Mouse (Mus musculus) intestine, postnatal 0 days (tissue): Measurements from ENCODE around the gene Gm49342. TPM values are rescaled to one million over a fixed set of nuclear protein-coding genes. Genes with fewer than 3 reads are reported as not detected.
"Not testable (repeated sequence)": the region's sequence is repeated elsewhere in the genome, so short reads cannot be mapped to it uniquely, and the experiment has no call there.

Experiments used
- ATAC-seq: fragments of 200-750 bp; cut with Nextera tagmentation; 2 replicates; pipeline ENCODE4 v1.8.0; 2017; ENCODE audit warnings: mild to moderate bottlenecking, moderate TSS enrichment, moderate library complexity
- H3K27ac ChIP-seq: fragments of 300-500 bp; sonication (generic); 2 replicates; pipeline ENCODE4 v1.5.1; 2014; ENCODE audit warnings: mild to moderate bottlenecking, low read depth, low read length, moderate library complexity
- H3K27me3 ChIP-seq: fragments of 300-500 bp; sonication (generic); replicated peaks from 2 replicates; pipeline ENCODE4 v1.6.1; 2014; ENCODE audit warnings: low read length, mixed read lengths; ENCODE audit not compliant: control insufficient read depth, insufficient read depth
- H3K36me3 ChIP-seq: fragments of 300-500 bp; sonication (generic); 2 replicates; pipeline ENCODE4 v1.6.1; 2014; ENCODE audit warnings: mild to moderate bottlenecking, moderate library complexity; ENCODE audit not compliant: control insufficient read depth, insufficient read depth
- H3K4me1 ChIP-seq: fragments of 300-500 bp; sonication (generic); replicated peaks from 2 replicates; pipeline ENCODE4 v1.6.1; 2014; ENCODE audit warnings: antibody characterized with exemption, low read length, mixed read lengths; ENCODE audit not compliant: control insufficient read depth, insufficient read depth
- H3K4me2 ChIP-seq: fragments of 300-500 bp; sonication (generic); replicated peaks from 2 replicates; pipeline ENCODE4 v1.6.1; 2014; ENCODE audit warnings: low read depth, mild to moderate bottlenecking, moderate library complexity
- H3K4me3 ChIP-seq: fragments of 300-500 bp; sonication (generic); 2 replicates; pipeline ENCODE4 v1.5.1; 2014; ENCODE audit warnings: low read depth, low read length
- H3K9ac ChIP-seq: fragments of 300-500 bp; sonication (generic); 2 replicates; pipeline ENCODE4 v1.6.1; 2014; ENCODE audit warnings: mild to moderate bottlenecking, low read depth, low read length
- H3K9me3 ChIP-seq: fragments of 300-500 bp; sonication (generic); 2 replicates; pipeline ENCODE4 v1.6.1; 2016; ENCODE audit warnings: mixed run types; ENCODE audit not compliant: control insufficient read depth
- CTCF ChIP-seq: sonication (generic); IDR thresholded peaks from 2 replicates; pipeline ENCODE4 v1.5.1; 2016; ENCODE audit warnings: low read depth, mild to moderate bottlenecking, control low read depth, antibody characterized with exemption, moderate library complexity
- WGBS: fragments of 180-500 bp; shearing (Covaris S2); extraction: QIAGEN DNeasy Blood & Tissue Kit; methylation state at CpG from one replicate; pipeline ENCODE4 v1.1.7; 2014; 5-methylcytosine and 5-hydroxymethylcytosine counted together
- polyA plus RNA-seq: library from polyadenylated mRNA; unstranded; fragments of >200 nt; fragmentation: Nextera tagmentation; extraction: Ambion mirVana; gene quantifications from 2 replicates; pipeline ENCODE4 v1.2.1, GENCODE M21; 2015

The Gm49342 gene
- polyA plus RNA-seq, 1 experiment from 2014 or later: not detected

DNA sequence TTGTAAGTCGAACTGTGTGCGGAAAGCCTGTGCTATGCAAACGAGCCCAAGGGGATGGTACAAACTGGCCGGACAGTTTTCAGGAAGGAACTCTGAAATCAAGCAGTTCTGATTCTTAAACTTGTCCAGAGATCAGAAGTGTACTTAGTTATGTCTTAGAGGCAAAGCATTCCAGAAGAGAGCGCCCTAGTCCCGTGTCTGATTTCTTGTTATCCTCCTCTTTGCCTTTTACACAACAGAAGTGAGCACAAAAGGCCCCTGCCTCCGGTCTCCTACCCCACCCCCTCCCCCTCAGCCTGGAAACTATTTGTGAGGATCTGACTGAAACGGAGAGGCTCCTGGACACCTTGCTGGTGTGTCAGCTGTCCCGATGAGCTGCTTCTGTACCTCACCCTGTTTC lies 32.4 kb downstream of the Gm49342 start:
- no peaks in the 10 kb centered on the region for H3K4me1 ChIP-seq
- no peak overlapping the region for H3K9ac ChIP-seq
- no peak overlapping the region for H3K4me2 ChIP-seq
- no peak overlapping the region for H3K27ac ChIP-seq
- H3K4me3 ChIP-seq: no peak overlapping the region
- H3K9me3 ChIP-seq: no peaks in the 10 kb centered on the region
- no peaks in the 10 kb centered on the region for H3K36me3 ChIP-seq
- ATAC-seq: no peak
- TF ChIP-seq CTCF: peak; percentile 61
- WGBS: 29% methylated on average over 9 of the region's 9 CpGs
- H3K27me3 ChIP-seq: no peaks in the 10 kb centered on the region

- H3K4me2 ChIP-seq, H3K9me3 ChIP-seq, H3K4me3 ChIP-seq, H3K36me3 ChIP-seq, H3K4me1 ChIP-seq, H3K27ac ChIP-seq, ATAC-seq, H3K9ac ChIP-seq, H3K27me3 ChIP-seq: not testable (repeated sequence)
- WGBS: 88% methylated on average over 6 of the region's 6 CpGs
These were observed 34.1 kb downstream of the Gm49342 start for GRCm38 (mm10) chr14:50978451-50978850.

DNA sequence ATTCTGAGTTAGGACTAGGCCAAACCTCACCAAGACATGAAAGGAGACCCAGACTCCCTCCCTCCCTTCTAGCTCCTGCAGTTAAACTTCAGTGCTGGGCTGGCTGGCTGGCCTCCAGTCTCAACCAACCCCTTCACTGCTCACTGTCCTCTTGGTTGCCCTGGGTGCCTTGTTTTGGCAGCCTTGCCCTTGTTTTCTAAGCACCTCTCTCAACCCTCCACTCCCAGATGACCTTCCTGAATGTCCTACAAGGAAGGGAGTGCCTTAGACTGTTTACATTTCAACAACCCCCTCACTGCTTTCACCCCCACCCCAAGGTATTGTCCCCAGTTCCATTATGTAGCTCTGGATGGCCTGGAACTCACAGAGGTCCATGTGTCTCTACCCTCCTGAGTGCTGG lies 35.3 kb downstream of the Gm49342 start:
- Histone ChIP-seq H3K4me1 (no peaks in the 10 kb centered on the region), H3K9me3 (no peaks in the 10 kb centered on the region), H3K4me2 (no peak overlapping the region), H3K4me3 (no peak overlapping the region), H3K9ac (no peak overlapping the region), H3K27me3 (no peaks in the 10 kb centered on the region), H3K36me3 (no peaks in the 10 kb centered on the region), H3K27ac (no peak overlapping the region)
- TF ChIP-seq CTCF: no peak
- ATAC-seq: no peak

DNA sequence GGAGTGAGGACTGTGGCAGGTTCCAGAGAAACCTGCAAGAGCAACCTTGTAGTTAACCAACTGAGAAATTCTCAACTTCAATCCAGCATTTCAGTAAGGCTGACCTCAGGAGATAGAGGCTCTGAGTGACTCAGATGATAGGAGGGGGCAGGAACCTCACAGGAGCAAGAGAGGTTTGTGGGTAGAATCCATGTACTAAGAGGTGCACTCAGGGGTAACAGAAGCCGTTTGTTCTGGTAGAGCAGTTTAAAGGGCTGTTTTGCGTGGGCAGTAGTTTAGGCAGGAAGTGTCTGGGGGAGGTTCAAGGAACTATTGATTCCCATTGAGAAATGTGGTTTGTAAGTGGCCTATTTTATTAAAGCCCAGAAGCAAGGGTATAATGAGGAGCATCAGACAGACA lies 36.9 kb downstream of the Gm49342 start:
- H3K4me3 ChIP-seq: no peak overlapping the region
- H3K36me3 ChIP-seq: no peaks in the 10 kb centered on the region
- ATAC-seq: no peak
- no peak overlapping the region for H3K27ac ChIP-seq
- no peak overlapping the region for H3K9ac ChIP-seq
- H3K9me3 ChIP-seq: no peaks in the 10 kb centered on the region
- H3K4me1 ChIP-seq: no peaks in the 10 kb centered on the region
- 46% methylated on average over 2 of the region's 2 CpGs for WGBS
- no peak for TF ChIP-seq CTCF
- no peaks in the 10 kb centered on the region for H3K27me3 ChIP-seq
- H3K4me2 ChIP-seq: no peak overlapping the region

DNA sequence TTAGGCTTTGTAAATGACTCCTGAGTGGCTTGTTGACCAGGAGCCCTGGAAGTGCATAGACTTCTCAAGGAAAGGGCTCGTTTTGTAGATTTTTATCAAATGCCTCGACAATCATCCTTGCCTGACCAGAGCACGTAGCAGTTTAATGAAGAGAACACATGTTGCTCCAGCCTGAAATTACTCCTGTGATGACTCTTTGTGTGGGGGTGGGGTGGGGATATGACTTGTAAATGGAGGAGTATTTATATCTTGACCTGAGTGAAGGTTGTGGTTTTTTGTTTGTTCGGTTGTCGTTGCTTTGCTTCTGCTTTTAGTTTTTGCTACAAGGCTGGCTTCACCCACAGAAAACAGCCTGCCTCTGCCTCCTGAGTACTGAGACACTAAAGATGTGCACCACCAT lies 37.5 kb downstream of the Gm49342 start:
- no peaks in the 10 kb centered on the region for H3K9me3 ChIP-seq
- no peak overlapping the region for H3K4me3 ChIP-seq
- 60% methylated on average over 5 of the region's 5 CpGs for WGBS
- H3K36me3 ChIP-seq: no peaks in the 10 kb centered on the region
- TF ChIP-seq CTCF: no peak
- H3K9ac ChIP-seq: no peak overlapping the region
- no peak overlapping the region for H3K4me2 ChIP-seq
- H3K27ac ChIP-seq: no peak overlapping the region
- no peak for ATAC-seq
- no peaks in the 10 kb centered on the region for H3K4me1 ChIP-seq
- no peaks in the 10 kb centered on the region for H3K27me3 ChIP-seq

GRCm38 (mm10) chr14:50987668-50988067 lies 43.4 kb downstream of the Gm49342 start:
- 67% methylated on average over 2 of the region's 2 CpGs for WGBS
- no peaks in the 10 kb centered on the region for H3K9me3 ChIP-seq
- H3K9ac ChIP-seq: no peak overlapping the region
- TF ChIP-seq CTCF: no peak
- H3K36me3 ChIP-seq: no peaks in the 10 kb centered on the region
- no peak overlapping the region for H3K4me3 ChIP-seq
- ATAC-seq: no peak
- no peaks in the 10 kb centered on the region for H3K4me1 ChIP-seq
- no peak overlapping the region for H3K27ac ChIP-seq
- H3K27me3 ChIP-seq: no peaks in the 10 kb centered on the region
- H3K4me2 ChIP-seq: no peak overlapping the region

DNA sequence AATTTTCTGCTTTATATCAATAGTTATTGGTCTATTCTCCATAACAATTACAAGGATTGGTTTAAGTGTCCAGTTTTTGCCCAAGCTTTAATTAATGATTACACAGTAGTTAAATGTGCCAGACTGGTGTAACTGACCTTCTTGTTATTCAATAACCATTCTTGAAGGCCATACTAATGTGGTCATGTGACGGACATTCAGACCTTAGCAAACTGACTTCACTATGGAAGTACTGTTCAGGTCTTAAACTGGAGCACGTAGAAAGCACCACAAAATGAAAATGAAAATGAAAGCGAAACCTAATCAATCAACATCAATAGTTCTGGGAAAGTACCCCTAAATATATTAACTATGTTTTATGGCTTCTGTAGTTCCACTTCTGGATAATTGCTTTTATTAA lies 46.7 kb downstream of the Gm49342 start:
- no peak for TF ChIP-seq CTCF
- H3K4me2 ChIP-seq: no peak overlapping the region
- ATAC-seq: peak; percentile 94
- no peak overlapping the region for H3K9ac ChIP-seq
- no peaks in the 10 kb centered on the region for H3K9me3 ChIP-seq
- 50% methylated on average over 3 of the region's 3 CpGs for WGBS
- no peaks in the 10 kb centered on the region for H3K27me3 ChIP-seq
- 0 out of 2 replicates have a peak overlapping the region, but pooled peaks have one; percentile 21 for H3K27ac ChIP-seq
- no peak overlapping the region for H3K4me3 ChIP-seq
- H3K4me1 ChIP-seq: no peaks in the 10 kb centered on the region
- H3K36me3 ChIP-seq: no peaks in the 10 kb centered on the region
